Mouse (Mus musculus) stomach, postnatal 0 days (tissue): Measurements from ENCODE around the gene Phpt1. TPM values are rescaled to one million over a fixed set of nuclear protein-coding genes. Genes with fewer than 3 reads are reported as not detected.

ENCODE experiments used
- ATAC-seq: fragments of 200-750 bp; cut with Nextera tagmentation; 2 replicates; pipeline ENCODE4 v1.8.0; 2017; ENCODE audit not compliant: low FRiP score, low TSS enrichment
- DNase-seq: peaks from one replicate; pipeline ENCODE4 v3.0.0-alpha.2; 2016; ENCODE audit warnings: low spot score
- H3K27ac ChIP-seq: fragments of 300-500 bp; sonication (generic); replicated peaks from 2 replicates; pipeline ENCODE4 v1.5.1; 2014; ENCODE audit warnings: mild to moderate bottlenecking, control low read depth
- H3K27me3 ChIP-seq: fragments of 300-500 bp; sonication (generic); 2 replicates; pipeline ENCODE4 v1.6.1; 2014; ENCODE audit warnings: low read length; ENCODE audit not compliant: control insufficient read depth, insufficient read depth
- H3K36me3 ChIP-seq: fragments of 300-500 bp; sonication (generic); 2 replicates; pipeline ENCODE4 v1.6.1; 2014; ENCODE audit warnings: low read length, mixed read lengths; ENCODE audit not compliant: control insufficient read depth, insufficient read depth
- H3K4me1 ChIP-seq: fragments of 300-500 bp; sonication (generic); replicated peaks from 2 replicates; pipeline ENCODE4 v1.6.1; 2014; ENCODE audit warnings: antibody characterized with exemption; ENCODE audit not compliant: control insufficient read depth, insufficient read depth
- H3K4me2 ChIP-seq: fragments of 300-500 bp; sonication (generic); replicated peaks from 2 replicates; pipeline ENCODE4 v1.6.1; 2014; ENCODE audit warnings: low read depth, mild to moderate bottlenecking, control low read depth, moderate library complexity
- H3K4me3 ChIP-seq: fragments of 300-500 bp; sonication (generic); 2 replicates; pipeline ENCODE4 v1.5.1; 2014; ENCODE audit warnings: low read depth, low read length, control low read depth
- H3K9ac ChIP-seq: fragments of 300-500 bp; sonication (generic); 2 replicates; pipeline ENCODE4 v1.6.1; 2014; ENCODE audit warnings: mild to moderate bottlenecking, low read length, control low read depth, mixed read lengths
- H3K9me3 ChIP-seq: fragments of 300-500 bp; sonication (generic); 2 replicates; pipeline ENCODE4 v1.6.1; 2016; ENCODE audit warnings: low read length; ENCODE audit not compliant: control insufficient read depth
- CTCF ChIP-seq: IDR thresholded peaks from 2 replicates; pipeline ENCODE4 v1.5.1; 2016; ENCODE audit warnings: antibody characterized with exemption, low read depth, mild to moderate bottlenecking, moderate library complexity
- EP300 ChIP-seq: optimal IDR thresholded peaks from 2 replicates; pipeline ENCODE3; 2016; ENCODE audit warnings: antibody characterized with exemption
- WGBS: fragments of 180-500 bp; shearing (Covaris S2); extraction: QIAGEN DNeasy Blood & Tissue Kit; methylation state at CpG from one replicate; pipeline ENCODE4 v1.1.7; 2014; 5-methylcytosine and 5-hydroxymethylcytosine counted together
- polyA plus RNA-seq: library from polyadenylated mRNA; unstranded; fragments of >200 nt; fragmentation: Nextera tagmentation; extraction: Ambion mirVana; gene quantifications from 2 replicates; pipeline ENCODE4 v1.2.1, GENCODE M21; 2015

Phpt1 gene
- polyA plus RNA-seq, 1 experiment from 2014 or later = 87.5 TPM

- WGBS = 96% methylated on average over 4 of the region's 4 CpGs
These were observed 34.5 kb downstream of the Phpt1 start for GRCm38 (mm10) chr2:25540541-25540948.

GRCm38 (mm10) chr2:25536531-25536930, 38.5 kb downstream of the Phpt1 start:
- WGBS = 81% methylated on average over 8 of the region's 8 CpGs
- Histone ChIP-seq H3K9ac (no peak overlapping the region), H3K27ac (no peak overlapping the region), H3K4me1 (no peaks in the 10 kb centered on the region), H3K36me3 (peaks cover 7% of the 10 kb centered on the region; the same call in 1 of the 2 replicates), H3K27me3 (no peaks in the 10 kb centered on the region), H3K9me3 (no peaks in the 10 kb centered on the region), H3K4me2 (no peak overlapping the region), H3K4me3 (no peak overlapping the region)
- DNase-seq (no peak), ATAC-seq (no peak)
- no peak for TF ChIP-seq CTCF
- no peak for TF ChIP-seq EP300

More at GRCm38 (mm10) chr2:25540541-25540948, 34.5 kb downstream of the Phpt1 start:
- no peak for TF ChIP-seq CTCF
- Histone ChIP-seq H3K36me3 (peaks cover 4% of the 10 kb centered on the region; the same call in 1 of the 2 replicates), H3K4me1 (no peaks in the 10 kb centered on the region), H3K27ac (no peak overlapping the region), H3K9ac (no peak overlapping the region), H3K9me3 (no peaks in the 10 kb centered on the region), H3K4me3 (no peak overlapping the region), H3K27me3 (no peaks in the 10 kb centered on the region), H3K4me2 (no peak overlapping the region)
- no peak for DNase-seq
- ATAC-seq = no peak

GRCm38 (mm10) chr2:25534866-25535182, 40.2 kb downstream of the Phpt1 start:
- Histone ChIP-seq H3K4me3 (no peak overlapping the region), H3K36me3 (peaks cover 13% of the 10 kb centered on the region), H3K27ac (no peak overlapping the region), H3K27me3 (no peaks in the 10 kb centered on the region), H3K9me3 (no peaks in the 10 kb centered on the region), H3K4me2 (no peak overlapping the region), H3K4me1 (no peaks in the 10 kb centered on the region), H3K9ac (no peak overlapping the region)
- ATAC-seq = no peak
- TF ChIP-seq EP300 = no peak
- no peak for TF ChIP-seq CTCF
- no peak for DNase-seq
- WGBS = 98% methylated on average over 2 of the region's 2 CpGs

- 74% methylated on average over 3 of the region's 3 CpGs for WGBS
These were observed 40.7 kb downstream of the Phpt1 start for GRCm38 (mm10) chr2:25534178-25534865.

GRCm38 (mm10) chr2:25533707-25534106, 41.3 kb downstream of the Phpt1 start:
- H3K27me3 ChIP-seq = no peaks in the 10 kb centered on the region
- H3K4me1 ChIP-seq = no peaks in the 10 kb centered on the region
- no peak overlapping the region for H3K4me2 ChIP-seq
- no peak overlapping the region for H3K4me3 ChIP-seq
- TF ChIP-seq CTCF = no peak
- no peak for TF ChIP-seq EP300
- peaks cover 19% of the 10 kb centered on the region for H3K36me3 ChIP-seq
- no peaks in the 10 kb centered on the region for H3K9me3 ChIP-seq
- 89% methylated on average over 2 of the region's 2 CpGs for WGBS
- ATAC-seq (no peak), DNase-seq (no peak)
- H3K9ac ChIP-seq = no peak overlapping the region
- no peak overlapping the region for H3K27ac ChIP-seq

More at GRCm38 (mm10) chr2:25534178-25534865, 40.7 kb downstream of the Phpt1 start:
- no peaks in the 10 kb centered on the region for H3K27me3 ChIP-seq
- no peaks in the 10 kb centered on the region for H3K4me1 ChIP-seq
- H3K36me3 ChIP-seq = peaks cover 14% of the 10 kb centered on the region
- no peak overlapping the region for H3K4me3 ChIP-seq
- H3K9ac ChIP-seq = no peak overlapping the region
- H3K4me2 ChIP-seq = no peak overlapping the region
- ATAC-seq = no peak
- H3K27ac ChIP-seq = no peak overlapping the region
- H3K9me3 ChIP-seq = no peaks in the 10 kb centered on the region
- DNase-seq = no peak
- TF ChIP-seq CTCF = no peak
- no peak for TF ChIP-seq EP300

GRCm38 (mm10) chr2:25526510-25527302, 48.3 kb downstream of the Phpt1 start:
- peaks cover 45% of the 10 kb centered on the region for H3K36me3 ChIP-seq

More at GRCm38 (mm10) chr2:25526510-25527302, 48.3 kb downstream of the Phpt1 start:
- 81% methylated on average over 9 of the region's 9 CpGs for WGBS
- no peak overlapping the region for H3K4me3 ChIP-seq
- ATAC-seq (no peak), DNase-seq (no peak)
- no peaks in the 10 kb centered on the region for H3K27me3 ChIP-seq
- H3K27ac ChIP-seq = no peak overlapping the region
- H3K9me3 ChIP-seq = no peaks in the 10 kb centered on the region
- no peaks in the 10 kb centered on the region for H3K4me1 ChIP-seq
- H3K9ac ChIP-seq = no peak overlapping the region
- no peak overlapping the region for H3K4me2 ChIP-seq
- TF ChIP-seq EP300 = no peak
- TF ChIP-seq CTCF = no peak

Other genes starting within 250 kb of the Phpt1 start
- 29.2 and 29.9 TPM in 2 replicates for gene Man1b1, start 242.9 kb downstream of the Phpt1 start, polyA plus RNA-seq
- 9.5 and 9.9 TPM in 2 replicates for gene Dpp7, start 218.9 kb downstream of the Phpt1 start, polyA plus RNA-seq
- gene Uap1l1, start 209.5 kb downstream of the Phpt1 start, polyA plus RNA-seq = 33.2 and 36.9 TPM in 2 replicates
- gene Sapcd2, start 202.9 kb downstream of the Phpt1 start, polyA plus RNA-seq = 14.1 and 16.6 TPM in 2 replicates
- 21.2 and 23.3 TPM in 2 replicates for gene Entpd2, start 179.3 kb downstream of the Phpt1 start, polyA plus RNA-seq
- gene Npdc1, start 175.9 kb downstream of the Phpt1 start, polyA plus RNA-seq = 52.8 and 53.0 TPM in 2 replicates
- gene Fut7, start 152.0 kb downstream of the Phpt1 start, polyA plus RNA-seq = 0.12 TPM in 1 of 2 replicates, not detected in the other
- 1.7 and 2.6 TPM in 2 replicates for gene Abca2, start 146.5 kb downstream of the Phpt1 start, polyA plus RNA-seq
- gene Clic3, start 118.4 kb downstream of the Phpt1 start, polyA plus RNA-seq = 246 and 272 TPM in 2 replicates
- gene Paxx, start 114.1 kb downstream of the Phpt1 start, polyA plus RNA-seq = 51.7 and 59.7 TPM in 2 replicates
- 4.7 and 5.2 TPM in 2 replicates for gene Ptgds, start 105.2 kb downstream of the Phpt1 start, polyA plus RNA-seq
- not detected in 2 replicates for gene Lcn12, start 81.3 kb downstream of the Phpt1 start, polyA plus RNA-seq
- 39.3 and 47.5 TPM in 2 replicates for gene Fbxw5, start 74.5 kb downstream of the Phpt1 start, polyA plus RNA-seq
- 2.8 and 3.8 TPM in 2 replicates for gene C8g, start 73.5 kb downstream of the Phpt1 start, polyA plus RNA-seq
- 15.9 and 16.0 TPM in 2 replicates for gene Traf2, start 28.3 kb downstream of the Phpt1 start, polyA plus RNA-seq
- 351 and 372 TPM in 2 replicates for gene Edf1, start 17.4 kb downstream of the Phpt1 start, polyA plus RNA-seq
- gene Mamdc4, start 379 bp downstream of the Phpt1 start, polyA plus RNA-seq = 0.34 and 0.55 TPM in 2 replicates
- 0.29 and 0.52 TPM in 2 replicates for gene Ajm1, start 6.5 kb upstream of the Phpt1 start, polyA plus RNA-seq
- 30.9 and 32.2 TPM in 2 replicates for gene Rabl6, start 33.3 kb upstream of the Phpt1 start, polyA plus RNA-seq
- gene Ccdc183, start 42.5 kb upstream of the Phpt1 start, polyA plus RNA-seq = 0.21 and 0.34 TPM in 2 replicates
- 32.4 and 33.3 TPM in 2 replicates for gene Tmem141, start 46.8 kb upstream of the Phpt1 start, polyA plus RNA-seq
- 3.5 and 3.8 TPM in 2 replicates for gene Fcna, start 52.8 kb upstream of the Phpt1 start, polyA plus RNA-seq
- 0.16 and 0.22 TPM in 2 replicates for gene Lcn8, start 77.9 kb upstream of the Phpt1 start, polyA plus RNA-seq
- gene Lcn5, start 82.7 kb upstream of the Phpt1 start, polyA plus RNA-seq = not detected in 2 replicates
- gene Lcn6, start 101.6 kb upstream of the Phpt1 start, polyA plus RNA-seq = not detected in 2 replicates
- gene Lcn10, start 107.5 kb upstream of the Phpt1 start, polyA plus RNA-seq = not detected in 2 replicates
- 0.39 TPM in 1 of 2 replicates, not detected in the other for gene Obp2a, start 124.8 kb upstream of the Phpt1 start, polyA plus RNA-seq
- gene Bmyc, start 131.5 kb upstream of the Phpt1 start, polyA plus RNA-seq = 53.9 and 55.6 TPM in 2 replicates
- gene Obp2b, start 161.8 kb upstream of the Phpt1 start, polyA plus RNA-seq = not detected in 2 replicates
- not detected in 2 replicates for gene Lcn3, start 190.3 kb upstream of the Phpt1 start, polyA plus RNA-seq
- not detected in 2 replicates for gene Lcn11, start 201.8 kb upstream of the Phpt1 start, polyA plus RNA-seq
- 1.2 and 1.6 TPM in 2 replicates for gene Gm13539, start 207.0 kb upstream of the Phpt1 start, polyA plus RNA-seq
- not detected in 2 replicates for gene Glt6d1, start 240.6 kb upstream of the Phpt1 start, polyA plus RNA-seq
- not detected in 2 replicates for gene Lcn9, start 247.9 kb upstream of the Phpt1 start, polyA plus RNA-seq